Mouse (Mus musculus) neural tube, embryonic 13.5 days (tissue): ENCODE measurements around the gene Gpatch8. TPM values are rescaled to one million over a fixed set of nuclear protein-coding genes. Genes with fewer than 3 reads are reported as not detected.

Experiments
- ATAC-seq: fragments of 200-750 bp; cut with Nextera tagmentation; 2 replicates; pipeline ENCODE4 v1.8.0; 2017; ENCODE audit warnings: low read depth, mild to moderate bottlenecking, moderate TSS enrichment, moderate library complexity
- H3K27ac ChIP-seq: fragments of 300-500 bp; sonication (generic); replicated peaks from 2 replicates; pipeline ENCODE4 v1.5.1; 2015; ENCODE audit warnings: moderate library complexity, mild to moderate bottlenecking, inconsistent platforms
- H3K27me3 ChIP-seq: fragments of 300-500 bp; sonication (generic); 2 replicates; pipeline ENCODE4 v1.6.1; 2015; ENCODE audit warnings: mild to moderate bottlenecking, inconsistent platforms
- H3K36me3 ChIP-seq: fragments of 300-500 bp; sonication (generic); 2 replicates; pipeline ENCODE4 v1.6.1; 2015; ENCODE audit warnings: mild to moderate bottlenecking, inconsistent platforms
- H3K4me1 ChIP-seq: fragments of 300-500 bp; sonication (generic); replicated peaks from 2 replicates; pipeline ENCODE4 v1.6.1; 2015; ENCODE audit warnings: inconsistent platforms
- H3K4me2 ChIP-seq: fragments of 300-500 bp; sonication (generic); 2 replicates; pipeline ENCODE4 v1.6.1; 2015; ENCODE audit warnings: inconsistent platforms, mild to moderate bottlenecking, moderate library complexity
- H3K4me3 ChIP-seq: fragments of 300-500 bp; sonication (generic); 2 replicates; pipeline ENCODE4 v1.5.1; 2015; ENCODE audit warnings: mild to moderate bottlenecking, inconsistent platforms
- H3K9ac ChIP-seq: fragments of 300-500 bp; sonication (generic); 2 replicates; pipeline ENCODE4 v1.6.1; 2015; ENCODE audit warnings: moderate library complexity, mild to moderate bottlenecking, inconsistent platforms
- H3K9me3 ChIP-seq: fragments of 300-500 bp; sonication (generic); 2 replicates; pipeline ENCODE4 v1.6.1; 2016; ENCODE audit warnings: inconsistent platforms
- WGBS: fragments of 180-500 bp; shearing (Covaris S2); methylation state at CpG from one replicate; pipeline ENCODE4 v1.1.7; 2015; 5-methylcytosine and 5-hydroxymethylcytosine counted together
- polyA plus RNA-seq: library from polyadenylated mRNA; unstranded; fragments of >200 nt; fragmentation: Nextera tagmentation; extraction: Ambion mirVana; gene quantifications from 2 replicates; pipeline ENCODE4 v1.2.1, GENCODE M21; 2015

Gpatch8 gene
- polyA plus RNA-seq, 1 experiment from 2014 or later: 77.5 TPM

GRCm38 (mm10) chr11:102434816-102435705, 121.1 kb downstream of the Gpatch8 start:
- Histone ChIP-seq H3K9ac (no peak overlapping the region), H3K4me3 (no peak overlapping the region), H3K27ac (no peak overlapping the region), H3K36me3 (peaks cover 68% of the 10 kb centered on the region), H3K9me3 (no peaks in the 10 kb centered on the region), H3K27me3 (peaks cover 9% of the 10 kb centered on the region), H3K4me1 (peaks cover 68% of the 10 kb centered on the region), H3K4me2 (no peak overlapping the region)
- ATAC-seq: no peak
- WGBS: 90% methylated on average over 11 of the region's 11 CpGs

GRCm38 (mm10) chr11:102434406-102434805, 121.8 kb downstream of the Gpatch8 start:
- 7% methylated on average over 7 of the region's 7 CpGs for WGBS
- Histone ChIP-seq H3K4me1 (peaks cover 72% of the 10 kb centered on the region), H3K27ac (no peak overlapping the region), H3K9me3 (no peaks in the 10 kb centered on the region), H3K4me2 (no peak overlapping the region), H3K4me3 (no peak overlapping the region), H3K27me3 (peaks cover 2% of the 10 kb centered on the region), H3K36me3 (peaks cover 61% of the 10 kb centered on the region), H3K9ac (no peak overlapping the region)
- ATAC-seq: peak; percentile 32; the same call in 1 of the 2 replicates

- Histone ChIP-seq H3K27me3 (no peaks in the 10 kb centered on the region; the same call in 1 of the 2 replicates), H3K4me2 (no peak overlapping the region), H3K9ac (no peak overlapping the region), H3K9me3 (no peaks in the 10 kb centered on the region), H3K36me3 (peaks cover 56% of the 10 kb centered on the region), H3K27ac (no peak overlapping the region), H3K4me3 (no peak overlapping the region), H3K4me1 (peaks cover 67% of the 10 kb centered on the region)
- ATAC-seq: no peak
- 94% methylated on average over 7 of the region's 7 CpGs for WGBS
Measured at GRCm38 (mm10) chr11:102433866-102434265, 122.3 kb downstream of the Gpatch8 start.

- no peaks in the 10 kb centered on the region for H3K9me3 ChIP-seq
- H3K36me3 ChIP-seq: peaks cover 47% of the 10 kb centered on the region
- no peak for ATAC-seq
- H3K4me1 ChIP-seq: peaks cover 57% of the 10 kb centered on the region
- H3K27me3 ChIP-seq: no peaks in the 10 kb centered on the region
- no peak overlapping the region for H3K4me2 ChIP-seq
- H3K27ac ChIP-seq: no peak overlapping the region
- 93% methylated on average over 6 of the region's 6 CpGs for WGBS
- no peak overlapping the region for H3K4me3 ChIP-seq
- no peak overlapping the region for H3K9ac ChIP-seq
Measured at GRCm38 (mm10) chr11:102432896-102433295, 123.3 kb downstream of the Gpatch8 start.

- H3K9me3 ChIP-seq: no peaks in the 10 kb centered on the region
- peaks cover 51% of the 10 kb centered on the region for H3K4me1 ChIP-seq
- no peak overlapping the region for H3K4me3 ChIP-seq
- no peak overlapping the region for H3K27ac ChIP-seq
- no peak overlapping the region for H3K9ac ChIP-seq
- WGBS: 64% methylated on average over 16 of the region's 16 CpGs
- H3K27me3 ChIP-seq: no peaks in the 10 kb centered on the region
- no peak for ATAC-seq
- H3K36me3 ChIP-seq: peaks cover 41% of the 10 kb centered on the region
- H3K4me2 ChIP-seq: no peak overlapping the region
Measured at GRCm38 (mm10) chr11:102432115-102432843, 123.9 kb downstream of the Gpatch8 start.

GRCm38 (mm10) chr11:102431728-102432114, 124.5 kb downstream of the Gpatch8 start:
- H3K27ac ChIP-seq: no peak overlapping the region
- no peaks in the 10 kb centered on the region for H3K9me3 ChIP-seq
- H3K4me3 ChIP-seq: no peak overlapping the region
- 82% methylated on average over 3 of the region's 3 CpGs for WGBS
- no peak for ATAC-seq
- H3K4me1 ChIP-seq: peaks cover 46% of the 10 kb centered on the region
- H3K4me2 ChIP-seq: no peak overlapping the region
- H3K27me3 ChIP-seq: no peaks in the 10 kb centered on the region
- peaks cover 37% of the 10 kb centered on the region for H3K36me3 ChIP-seq
- H3K9ac ChIP-seq: no peak overlapping the region

- ATAC-seq: peak; percentile 64
- Histone ChIP-seq H3K4me3 (peak overlapping the region; percentile 67), H3K27me3 (no peaks in the 10 kb centered on the region), H3K9ac (peak overlapping the region; percentile 72), H3K4me1 (peaks cover 41% of the 10 kb centered on the region), H3K27ac (peak overlapping the region; percentile 81), H3K4me2 (peak overlapping the region; percentile 98), H3K9me3 (no peaks in the 10 kb centered on the region), H3K36me3 (peaks cover 31% of the 10 kb centered on the region)
- 0% methylated on average over 7 of the region's 7 CpGs for WGBS
Measured at GRCm38 (mm10) chr11:102431018-102431645, 125.1 kb downstream of the Gpatch8 start.

- under 1% methylated on average over 29 of the region's 29 CpGs for WGBS
- Histone ChIP-seq H3K36me3 (peaks cover 23% of the 10 kb centered on the region), H3K4me1 (peaks cover 37% of the 10 kb centered on the region), H3K9me3 (no peaks in the 10 kb centered on the region), H3K27me3 (no peaks in the 10 kb centered on the region), H3K27ac (peak within 1 kb of the TSS; percentile 81), H3K4me2 (peak within 1 kb of the TSS; percentile 98), H3K4me3 (peak within 1 kb of the TSS; percentile 67), H3K9ac (peak within 1 kb of the TSS; percentile 72)
- ATAC-seq: peak; percentile 92
Measured at GRCm38 (mm10) chr11:102430121-102431017, 125.8 kb downstream of the Gpatch8 start, which contains the start of gene Grn. Gene Grn (plus strand): TSS chr11:102430315.

- Histone ChIP-seq H3K36me3 (peaks cover 15% of the 10 kb centered on the region), H3K4me3 (peak overlapping the region; percentile 67), H3K27me3 (no peaks in the 10 kb centered on the region), H3K4me1 (peaks cover 33% of the 10 kb centered on the region), H3K4me2 (peak overlapping the region; percentile 98), H3K27ac (peak overlapping the region; percentile 53; the same call in 1 of the 2 replicates), H3K9ac (peak overlapping the region; percentile 72), H3K9me3 (no peaks in the 10 kb centered on the region)
- no peak for ATAC-seq
- 48% methylated on average over 3 of the region's 3 CpGs for WGBS
Measured at GRCm38 (mm10) chr11:102429551-102429950, 126.6 kb downstream of the Gpatch8 start.

GRCm38 (mm10) chr11:102428981-102429540, 127.1 kb downstream of the Gpatch8 start:
- peaks cover 12% of the 10 kb centered on the region for H3K36me3 ChIP-seq
- H3K9ac ChIP-seq: no peak overlapping the region
- H3K4me2 ChIP-seq: peak overlapping the region; percentile 98
- WGBS: 77% methylated on average over 8 of the region's 8 CpGs
- H3K9me3 ChIP-seq: no peaks in the 10 kb centered on the region
- peaks cover 28% of the 10 kb centered on the region for H3K4me1 ChIP-seq
- no peak for ATAC-seq
- no peaks in the 10 kb centered on the region for H3K27me3 ChIP-seq
- no peak overlapping the region for H3K4me3 ChIP-seq
- H3K27ac ChIP-seq: no peak overlapping the region
